Mouse (Mus musculus) liver, embryonic 14.5 days (tissue): ENCODE results near the gene Kdelr1. TPM values are rescaled to one million over a fixed set of nuclear protein-coding genes. Genes with fewer than 3 reads are reported as not detected.
A peak's percentile ranks its signal among the peaks of the same experiment; 100 is the strongest.

Source experiments
- ATAC-seq: fragments of 200-750 bp; cut with Nextera tagmentation; 2 replicates; pipeline ENCODE4 v1.8.0; 2017; ENCODE audit warnings: moderate number of reproducible peaks, mild to moderate bottlenecking, moderate library complexity; ENCODE audit not compliant: insufficient read depth
- DNase-seq, 3 experiments: peaks; one replicate each; pipeline ENCODE4 v3.0.0-alpha.2; 2012 to 2013; ENCODE audit warnings: low read depth in 3 of 3, low spot score in 3 of 3
- H3K27ac ChIP-seq: fragments of 300-500 bp; sonication (generic); 2 replicates; pipeline ENCODE4 v1.5.1; 2014; ENCODE audit warnings: moderate library complexity, mild to moderate bottlenecking, control low read depth, inconsistent platforms
- H3K27me3 ChIP-seq: fragments of 300-500 bp; sonication (generic); 2 replicates; pipeline ENCODE4 v1.6.1; 2014; ENCODE audit warnings: mild to moderate bottlenecking, low read length, moderate library complexity; ENCODE audit not compliant: control insufficient read depth, insufficient read depth
- H3K36me3 ChIP-seq: fragments of 300-500 bp; sonication (generic); replicated peaks from 2 replicates; pipeline ENCODE4 v1.6.1; 2014; ENCODE audit warnings: low read depth; ENCODE audit not compliant: control insufficient read depth, insufficient read depth
- H3K4me1 ChIP-seq, 2 experiments: fragments of 200-500 bp in 1 of 2; fragments of 300-500 bp in 1 of 2; sonication (generic) in 1 of 2; replicated peaks; 2 replicates each; pipeline ENCODE4 v1.6.1; 2012 to 2014; ENCODE audit warnings: antibody characterized with exemption in 1 of 2, inconsistent platforms in 1 of 2, low read length in 1 of 2; ENCODE audit not compliant: control insufficient read depth in 2 of 2, insufficient read depth in 2 of 2
- H3K4me2 ChIP-seq: fragments of 300-500 bp; sonication (generic); 2 replicates; pipeline ENCODE4 v1.6.1; 2014; ENCODE audit warnings: low read depth, mild to moderate bottlenecking, control low read depth, moderate library complexity
- H3K4me3 ChIP-seq, 2 experiments: fragments of 200-500 bp in 1 of 2; fragments of 300-500 bp in 1 of 2; sonication (generic) in 1 of 2; 2 replicates each; pipeline ENCODE4 v1.5.1; 2012 to 2014; ENCODE audit warnings: low read depth in 2 of 2, low read length in 2 of 2, mild to moderate bottlenecking in 2 of 2, control low read depth in 1 of 2, inconsistent platforms in 1 of 2, moderate library complexity in 1 of 2; ENCODE audit not compliant: insufficient read depth in 1 of 2
- H3K9ac ChIP-seq: fragments of 300-500 bp; sonication (generic); replicated peaks from 2 replicates; pipeline ENCODE4 v1.6.1; 2014; ENCODE audit warnings: mild to moderate bottlenecking, control low read depth, moderate library complexity
- H3K9me3 ChIP-seq: fragments of 300-500 bp; sonication (generic); 2 replicates; pipeline ENCODE4 v1.6.1; 2016; ENCODE audit warnings: low read length, mixed read lengths; ENCODE audit not compliant: control insufficient read depth
- CTCF ChIP-seq: IDR thresholded peaks from 2 replicates; pipeline ENCODE4 v1.5.1; 2016; ENCODE audit warnings: antibody characterized with exemption, low read depth, control low read depth
- EP300 ChIP-seq: IDR thresholded peaks from 2 replicates; pipeline ENCODE4 v1.6.1; 2016; ENCODE audit warnings: antibody characterized with exemption, low read depth
- WGBS: fragments of 180-500 bp; shearing (Covaris S2); extraction: QIAGEN DNeasy Blood & Tissue Kit; methylation state at CpG from one replicate; pipeline ENCODE4 v1.1.7; 2014; ENCODE audit not compliant: insufficient replicate concordance; 5-methylcytosine and 5-hydroxymethylcytosine counted together
- polyA plus RNA-seq, 2 experiments: library from polyadenylated mRNA; depleted of rRNA in 1 of 2; stranded (reverse) in 1 of 2; unstranded in 1 of 2; fragments of >200 nt; fragmentation: Nextera tagmentation in 1 of 2; extraction: Ambion mirVana in 1 of 2; gene quantifications; 2 replicates each; pipeline versions ENCODE4 v1.2.1 to v1.2.3; 2012 to 2014

Gene Kdelr1
- polyA plus RNA-seq, 2 experiments = 33.9 to 53.9 TPM

DNA sequence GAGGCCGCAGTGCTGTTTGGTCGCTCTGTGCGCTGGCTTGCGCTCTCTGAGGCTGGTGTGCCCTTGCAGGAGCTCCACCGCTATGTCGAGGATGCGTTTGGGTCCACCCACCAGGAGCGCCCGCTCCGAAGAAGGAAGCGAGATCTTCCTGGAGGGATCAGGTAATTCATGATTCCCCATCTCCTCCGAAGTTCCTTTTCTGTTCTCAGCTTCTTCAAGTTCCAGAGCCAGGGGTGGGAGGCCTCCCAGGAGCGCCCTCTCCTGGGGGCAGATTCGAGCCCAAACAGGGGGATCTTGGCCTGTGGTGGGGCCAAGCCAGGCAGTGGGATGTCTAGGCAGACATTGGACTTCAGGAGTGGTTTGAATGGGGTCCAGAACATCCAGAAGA is 51.9 kb downstream of the Kdelr1 start:
- Histone ChIP-seq H3K9me3 (no peaks in the 10 kb centered on the region), H3K4me2 (peak overlapping the region; percentile 84), H3K4me1 (peaks cover 22 to 39% of the 10 kb centered on the region in 2 experiments), H3K36me3 (no peaks in the 10 kb centered on the region), H3K9ac (peak overlapping the region; percentile 66), H3K4me3 (peak overlapping the region; percentile 56 to 64), H3K27me3 (no peaks in the 10 kb centered on the region), H3K27ac (no peak overlapping the region)
- no peak for ATAC-seq
- DNase-seq = no peak
- TF ChIP-seq EP300 (no peak), CTCF (peak; percentile 61)
- WGBS = 9% methylated on average over 14 of the region's 14 CpGs

GRCm38 (mm10) chr7:45928626-45929295 is 56.2 kb downstream of the Kdelr1 start:
- DNase-seq (no peak), ATAC-seq (no peak)
- 40% methylated on average over 20 of the region's 23 CpGs for WGBS
- Histone ChIP-seq H3K4me2 (no peak overlapping the region), H3K9ac (no peak overlapping the region), H3K9me3 (no peaks in the 10 kb centered on the region), H3K27me3 (no peaks in the 10 kb centered on the region), H3K27ac (no peak overlapping the region), H3K4me3 (no peak overlapping the region), H3K36me3 (no peaks in the 10 kb centered on the region), H3K4me1 (peaks cover 4 to 7% of the 10 kb centered on the region in 2 experiments)
- no peak for TF ChIP-seq EP300
- TF ChIP-seq CTCF = no peak

GRCm38 (mm10) chr7:45929688-45930087 is 57.1 kb downstream of the Kdelr1 start:
- H3K27ac ChIP-seq = no peak overlapping the region
- H3K4me2 ChIP-seq = no peak overlapping the region
- no peaks in the 10 kb centered on the region for H3K9me3 ChIP-seq
- no peak overlapping the region for H3K9ac ChIP-seq
- H3K27me3 ChIP-seq = no peaks in the 10 kb centered on the region
- H3K4me1 ChIP-seq = no peaks in the 10 kb centered on the region; a peak in 1 of 4 replicates
- no peak for DNase-seq
- ATAC-seq = no peak
- no peak overlapping the region for H3K4me3 ChIP-seq
- TF ChIP-seq EP300 = no peak
- peak; percentile 32; the same call in 1 of the 2 replicates for TF ChIP-seq CTCF
- WGBS = 77% methylated on average over 1 of the region's 1 CpGs
- no peaks in the 10 kb centered on the region for H3K36me3 ChIP-seq

Other genes starting within 250 kb of the Kdelr1 start
- 2.2 and 2.6 TPM in 2 replicates for gene Rasip1, start 245.3 kb upstream of the Kdelr1 start, polyA plus RNA-seq (2012; rRNA removed)
- 1.3 and 2.6 TPM in 2 replicates for gene Rasip1, start 245.3 kb upstream of the Kdelr1 start, polyA plus RNA-seq (2014; fragmentation: Nextera tagmentation; extraction: Ambion mirVana)
- 0.25 and 0.56 TPM in 2 replicates for gene Mamstr, start 232.8 kb upstream of the Kdelr1 start, polyA plus RNA-seq (2012; rRNA removed)
- 0.18 TPM in 1 of 2 replicates, not detected in the other for gene Mamstr, start 232.8 kb upstream of the Kdelr1 start, polyA plus RNA-seq (2014; fragmentation: Nextera tagmentation; extraction: Ambion mirVana)
- 0.17 TPM in 1 of 2 replicates, not detected in the other for gene Fut2, start 206.4 kb upstream of the Kdelr1 start, polyA plus RNA-seq (2012; rRNA removed)
- gene Fut2, start 206.4 kb upstream of the Kdelr1 start, polyA plus RNA-seq (2014; fragmentation: Nextera tagmentation; extraction: Ambion mirVana) = not detected in 2 replicates
- 0.04 TPM in 1 of 2 replicates, not detected in the other for gene Ntn5, start 188.8 kb upstream of the Kdelr1 start, polyA plus RNA-seq (2012; rRNA removed)
- not detected in 2 replicates for gene Ntn5, start 188.8 kb upstream of the Kdelr1 start, polyA plus RNA-seq (2014; fragmentation: Nextera tagmentation; extraction: Ambion mirVana)
- gene Sec1, start 178.4 kb upstream of the Kdelr1 start, polyA plus RNA-seq (2012; rRNA removed) = 0.02 and 0.03 TPM in 2 replicates
- gene Sec1, start 178.4 kb upstream of the Kdelr1 start, polyA plus RNA-seq (2014; fragmentation: Nextera tagmentation; extraction: Ambion mirVana) = not detected in 2 replicates
- 0.23 and 0.58 TPM in 2 replicates for gene Car11, start 172.9 kb upstream of the Kdelr1 start, polyA plus RNA-seq (2012; rRNA removed)
- gene Car11, start 172.9 kb upstream of the Kdelr1 start, polyA plus RNA-seq (2014; fragmentation: Nextera tagmentation; extraction: Ambion mirVana) = 0.42 and 0.44 TPM in 2 replicates
- 0.69 and 0.80 TPM in 2 replicates for gene Dbp, start 167.7 kb upstream of the Kdelr1 start, polyA plus RNA-seq (2012; rRNA removed)
- 0.51 and 0.54 TPM in 2 replicates for gene Dbp, start 167.7 kb upstream of the Kdelr1 start, polyA plus RNA-seq (2014; fragmentation: Nextera tagmentation; extraction: Ambion mirVana)
- gene Rpl18, start 157.3 kb upstream of the Kdelr1 start, polyA plus RNA-seq (2012; rRNA removed) = 499 and 605 TPM in 2 replicates
- gene Rpl18, start 157.3 kb upstream of the Kdelr1 start, polyA plus RNA-seq (2014; fragmentation: Nextera tagmentation; extraction: Ambion mirVana) = 832 and 846 TPM in 2 replicates
- 7.6 and 9.1 TPM in 2 replicates for gene Sphk2, start 154.8 kb upstream of the Kdelr1 start, polyA plus RNA-seq (2012; rRNA removed)
- 5.8 and 9.0 TPM in 2 replicates for gene Sphk2, start 154.8 kb upstream of the Kdelr1 start, polyA plus RNA-seq (2014; fragmentation: Nextera tagmentation; extraction: Ambion mirVana)
- 0.31 and 0.32 TPM in 2 replicates for gene Fam83e, start 151.6 kb upstream of the Kdelr1 start, polyA plus RNA-seq (2012; rRNA removed)
- 0.14 and 0.32 TPM in 2 replicates for gene Fam83e, start 151.6 kb upstream of the Kdelr1 start, polyA plus RNA-seq (2014; fragmentation: Nextera tagmentation; extraction: Ambion mirVana)
- not detected in 2 replicates for gene Spaca4, start 147.0 kb upstream of the Kdelr1 start, polyA plus RNA-seq (2012; rRNA removed)
- not detected in 2 replicates for gene Spaca4, start 147.0 kb upstream of the Kdelr1 start, polyA plus RNA-seq (2014; fragmentation: Nextera tagmentation; extraction: Ambion mirVana)
- 0.18 and 0.48 TPM in 2 replicates for gene Lmtk3, start 89.0 kb upstream of the Kdelr1 start, polyA plus RNA-seq (2012; rRNA removed)
- gene Lmtk3, start 89.0 kb upstream of the Kdelr1 start, polyA plus RNA-seq (2014; fragmentation: Nextera tagmentation; extraction: Ambion mirVana) = not detected in 2 replicates
- gene Sult2b1, start 88.1 kb upstream of the Kdelr1 start, polyA plus RNA-seq (2012; rRNA removed) = 0.06 and 0.35 TPM in 2 replicates
- 0.15 and 0.43 TPM in 2 replicates for gene Sult2b1, start 88.1 kb upstream of the Kdelr1 start, polyA plus RNA-seq (2014; fragmentation: Nextera tagmentation; extraction: Ambion mirVana)
- 14.5 and 19.4 TPM in 2 replicates for gene Cyth2, start 58.2 kb upstream of the Kdelr1 start, polyA plus RNA-seq (2012; rRNA removed)
- 23.0 and 26.5 TPM in 2 replicates for gene Cyth2, start 58.2 kb upstream of the Kdelr1 start, polyA plus RNA-seq (2014; fragmentation: Nextera tagmentation; extraction: Ambion mirVana)
- gene Kcnj14, start 48.0 kb upstream of the Kdelr1 start, polyA plus RNA-seq (2012; rRNA removed) = 0.06 and 0.11 TPM in 2 replicates
- 0.06 and 0.19 TPM in 2 replicates for gene Kcnj14, start 48.0 kb upstream of the Kdelr1 start, polyA plus RNA-seq (2014; fragmentation: Nextera tagmentation; extraction: Ambion mirVana)
- 11.2 and 12.8 TPM in 2 replicates for gene Grwd1, start 41.8 kb upstream of the Kdelr1 start, polyA plus RNA-seq (2012; rRNA removed)
- 23.0 and 23.7 TPM in 2 replicates for gene Grwd1, start 41.8 kb upstream of the Kdelr1 start, polyA plus RNA-seq (2014; fragmentation: Nextera tagmentation; extraction: Ambion mirVana)
- gene Grin2d, start 5.6 kb downstream of the Kdelr1 start, polyA plus RNA-seq (2012; rRNA removed) = 0.11 and 0.13 TPM in 2 replicates
- gene Grin2d, start 5.6 kb downstream of the Kdelr1 start, polyA plus RNA-seq (2014; fragmentation: Nextera tagmentation; extraction: Ambion mirVana) = 0.01 TPM in 1 of 2 replicates, not detected in the other
- gene Syngr4, start 23.9 kb downstream of the Kdelr1 start, polyA plus RNA-seq (2012; rRNA removed) = 0.86 and 1.2 TPM in 2 replicates
- gene Syngr4, start 23.9 kb downstream of the Kdelr1 start, polyA plus RNA-seq (2014; fragmentation: Nextera tagmentation; extraction: Ambion mirVana) = 1.2 and 1.3 TPM in 2 replicates
- 8.6 and 10.2 TPM in 2 replicates for gene Tmem143, start 24.2 kb downstream of the Kdelr1 start, polyA plus RNA-seq (2012; rRNA removed)
- 2.4 and 2.7 TPM in 2 replicates for gene Tmem143, start 24.2 kb downstream of the Kdelr1 start, polyA plus RNA-seq (2014; fragmentation: Nextera tagmentation; extraction: Ambion mirVana)
- gene Emp3, start 48.6 kb downstream of the Kdelr1 start, polyA plus RNA-seq (2012; rRNA removed) = 29.0 and 39.6 TPM in 2 replicates
- 54.9 and 61.8 TPM in 2 replicates for gene Emp3, start 48.6 kb downstream of the Kdelr1 start, polyA plus RNA-seq (2014; fragmentation: Nextera tagmentation; extraction: Ambion mirVana)
- 0.96 and 1.0 TPM in 2 replicates for gene Ccdc114, start 51.3 kb downstream of the Kdelr1 start, polyA plus RNA-seq (2012; rRNA removed)
- 0.82 and 1.2 TPM in 2 replicates for gene Ccdc114, start 51.3 kb downstream of the Kdelr1 start, polyA plus RNA-seq (2014; fragmentation: Nextera tagmentation; extraction: Ambion mirVana)
- gene Abcc6, start 157.5 kb downstream of the Kdelr1 start, polyA plus RNA-seq (2012; rRNA removed) = 12.0 and 12.4 TPM in 2 replicates
- 4.1 and 7.8 TPM in 2 replicates for gene Abcc6, start 157.5 kb downstream of the Kdelr1 start, polyA plus RNA-seq (2014; fragmentation: Nextera tagmentation; extraction: Ambion mirVana)
- 13.6 and 17.0 TPM in 2 replicates for gene Nomo1, start 160.9 kb downstream of the Kdelr1 start, polyA plus RNA-seq (2012; rRNA removed)
- gene Nomo1, start 160.9 kb downstream of the Kdelr1 start, polyA plus RNA-seq (2014; fragmentation: Nextera tagmentation; extraction: Ambion mirVana) = 12.9 and 14.9 TPM in 2 replicates
- 0.02 and 0.10 TPM in 2 replicates for gene Kcnj11, start 228.0 kb downstream of the Kdelr1 start, polyA plus RNA-seq (2012; rRNA removed)
- not detected in 2 replicates for gene Kcnj11, start 228.0 kb downstream of the Kdelr1 start, polyA plus RNA-seq (2014; fragmentation: Nextera tagmentation; extraction: Ambion mirVana)